Mouse (Mus musculus): ENCODE data around the gene Mynn. TPM values are rescaled to one million over a fixed set of nuclear protein-coding genes. Genes with fewer than 3 reads are reported as not detected.
A peak's percentile ranks its signal among the peaks of the same experiment; 100 is the strongest.

Mynn gene
- polyA plus RNA-seq, 1 experiment from 2014 or later: 36.1 TPM

GRCm38 (mm10) chr3:30595111-30595832 is 6.6 kb upstream of the Mynn start:
- peak; percentile 70 for DNase-seq (ENCODE audit: low spot score)

GRCm38 (mm10) chr3:30597271-30597670 is 4.6 kb upstream of the Mynn start:
- ATAC-seq (ENCODE audit: low FRiP score) (no peak), DNase-seq (ENCODE audit: low spot score) (no peak)
- Histone ChIP-seq H3K4me3 (ENCODE audit: low read depth, low read length) (no peak overlapping the region), H3K27me3 (ENCODE audit: control insufficient read depth, insufficient read depth, low read length) (peaks cover 3% of the 10 kb centered on the region; the same call in 1 of the 2 replicates), H3K4me2 (replicated peaks; ENCODE audit: low read depth, low read length) (no peak overlapping the region), H3K9ac (ENCODE audit: low read depth, low read length) (no peak overlapping the region), H3K27ac (ENCODE audit: low read depth, low read length) (no peak overlapping the region), H3K9me3 (ENCODE audit: control insufficient read depth, low read length) (no peaks in the 10 kb centered on the region), H3K4me1 (replicated peaks; ENCODE audit: control insufficient read depth, insufficient read depth, low read length) (no peaks in the 10 kb centered on the region), H3K36me3 (ENCODE audit: control insufficient read depth, insufficient read depth, low read length) (no peaks in the 10 kb centered on the region)
- 79% methylated on average over 7 of the region's 7 CpGs for WGBS

More at GRCm38 (mm10) chr3:30595111-30595832, 6.6 kb upstream of the Mynn start:
- no peaks in the 10 kb centered on the region for H3K9me3 ChIP-seq (ENCODE audit: control insufficient read depth, low read length)
- WGBS: under 1% methylated on average over 62 of the region's 62 CpGs
- no peaks in the 10 kb centered on the region for H3K36me3 ChIP-seq (ENCODE audit: control insufficient read depth, insufficient read depth, low read length)
- peak overlapping the region; percentile 87 for H3K9ac ChIP-seq (ENCODE audit: low read depth, low read length)
- H3K27me3 ChIP-seq (ENCODE audit: control insufficient read depth, insufficient read depth, low read length): peaks cover 3% of the 10 kb centered on the region; the same call in 1 of the 2 replicates
- no peaks in the 10 kb centered on the region for H3K4me1 ChIP-seq (replicated peaks; ENCODE audit: control insufficient read depth, insufficient read depth, low read length)
- peak; percentile 82 for ATAC-seq (ENCODE audit: low FRiP score)
- H3K4me3 ChIP-seq (ENCODE audit: low read depth, low read length): peak overlapping the region; percentile 74
- peak overlapping the region; percentile 87 for H3K4me2 ChIP-seq (replicated peaks; ENCODE audit: low read depth, low read length)
- H3K27ac ChIP-seq (ENCODE audit: low read depth, low read length): peak overlapping the region; percentile 67

GRCm38 (mm10) chr3:30599711-30600545 is 1.9 kb upstream of the Mynn start, which contains the start of gene Actrt3:
Actrt3 (minus strand) TSS chr3:30599939.
- peaks cover 3% of the 10 kb centered on the region; the same call in 1 of the 2 replicates for H3K27me3 ChIP-seq (ENCODE audit: control insufficient read depth, insufficient read depth, low read length)
- H3K9me3 ChIP-seq (ENCODE audit: control insufficient read depth, low read length): no peaks in the 10 kb centered on the region
- WGBS: under 1% methylated on average over 32 of the region's 32 CpGs
- H3K27ac ChIP-seq (ENCODE audit: low read depth, low read length): no peak within 1 kb of the TSS
- H3K4me2 ChIP-seq (replicated peaks; ENCODE audit: low read depth, low read length): peak within 1 kb of the TSS; percentile 76
- H3K9ac ChIP-seq (ENCODE audit: low read depth, low read length): peak within 1 kb of the TSS; percentile 52
- ATAC-seq (ENCODE audit: low FRiP score): no peak
- H3K4me1 ChIP-seq (replicated peaks; ENCODE audit: control insufficient read depth, insufficient read depth, low read length): 0 out of 2 replicates have a peak, but pooled peaks cover 2% of the 10 kb centered on the region
- DNase-seq (ENCODE audit: low spot score): peak; percentile 59
- H3K4me3 ChIP-seq (ENCODE audit: low read depth, low read length): peak within 1 kb of the TSS; percentile 50
- H3K36me3 ChIP-seq (ENCODE audit: control insufficient read depth, insufficient read depth, low read length): no peaks in the 10 kb centered on the region

GRCm38 (mm10) chr3:30600717-30601116 is 1.1 kb upstream of the Mynn start:
- peak; percentile 60 for DNase-seq (ENCODE audit: low spot score)
- Histone ChIP-seq H3K9ac (ENCODE audit: low read depth, low read length) (peak overlapping the region; percentile 47; the same call in 1 of the 2 replicates), H3K9me3 (ENCODE audit: control insufficient read depth, low read length) (no peaks in the 10 kb centered on the region), H3K36me3 (ENCODE audit: control insufficient read depth, insufficient read depth, low read length) (no peaks in the 10 kb centered on the region), H3K4me3 (ENCODE audit: low read depth, low read length) (peak overlapping the region; percentile 50), H3K4me2 (replicated peaks; ENCODE audit: low read depth, low read length) (peak overlapping the region; percentile 76), H3K27me3 (ENCODE audit: control insufficient read depth, insufficient read depth, low read length) (peaks cover 3% of the 10 kb centered on the region; the same call in 1 of the 2 replicates), H3K4me1 (replicated peaks; ENCODE audit: control insufficient read depth, insufficient read depth, low read length) (0 out of 2 replicates have a peak, but pooled peaks cover 2% of the 10 kb centered on the region), H3K27ac (ENCODE audit: low read depth, low read length) (no peak overlapping the region)
- ATAC-seq (ENCODE audit: low FRiP score): no peak
- under 1% methylated on average over 14 of the region's 14 CpGs for WGBS

- WGBS: 0% methylated on average over 17 of the region's 17 CpGs
- H3K27me3 ChIP-seq (ENCODE audit: control insufficient read depth, insufficient read depth, low read length): peaks cover 3% of the 10 kb centered on the region; the same call in 1 of the 2 replicates
- peak; percentile 93 for DNase-seq (ENCODE audit: low spot score)
- peak overlapping the region; percentile 76 for H3K4me2 ChIP-seq (replicated peaks; ENCODE audit: low read depth, low read length)
- no peak overlapping the region for H3K27ac ChIP-seq (ENCODE audit: low read depth, low read length)
- H3K9me3 ChIP-seq (ENCODE audit: control insufficient read depth, low read length): no peaks in the 10 kb centered on the region
- peak; percentile 25 for ATAC-seq (ENCODE audit: low FRiP score)
- no peak overlapping the region for H3K9ac ChIP-seq (ENCODE audit: low read depth, low read length)
- H3K36me3 ChIP-seq (ENCODE audit: control insufficient read depth, insufficient read depth, low read length): no peaks in the 10 kb centered on the region
- H3K4me1 ChIP-seq (replicated peaks; ENCODE audit: control insufficient read depth, insufficient read depth, low read length): 0 out of 2 replicates have a peak, but pooled peaks cover 2% of the 10 kb centered on the region
- H3K4me3 ChIP-seq (ENCODE audit: low read depth, low read length): peak overlapping the region; percentile 50
Measured at GRCm38 (mm10) chr3:30601175-30601574, 690 bp upstream of the Mynn start.

- ATAC-seq (ENCODE audit: low FRiP score) (no peak), DNase-seq (ENCODE audit: low spot score) (no peak)
- peak overlapping the region; percentile 76 for H3K4me2 ChIP-seq (replicated peaks; ENCODE audit: low read depth, low read length)
- peak overlapping the region; percentile 91 for H3K27ac ChIP-seq (ENCODE audit: low read depth, low read length)
- H3K36me3 ChIP-seq (ENCODE audit: control insufficient read depth, insufficient read depth, low read length): no peaks in the 10 kb centered on the region
- H3K4me1 ChIP-seq (replicated peaks; ENCODE audit: control insufficient read depth, insufficient read depth, low read length): 0 out of 2 replicates have a peak, but pooled peaks cover 2% of the 10 kb centered on the region
- peaks cover 3% of the 10 kb centered on the region; the same call in 1 of the 2 replicates for H3K27me3 ChIP-seq (ENCODE audit: control insufficient read depth, insufficient read depth, low read length)
- WGBS: under 1% methylated on average over 13 of the region's 13 CpGs
- peak overlapping the region; percentile 84; the same call in 1 of the 2 replicates for H3K9ac ChIP-seq (ENCODE audit: low read depth, low read length)
- H3K4me3 ChIP-seq (ENCODE audit: low read depth, low read length): peak overlapping the region; percentile 89
- no peaks in the 10 kb centered on the region for H3K9me3 ChIP-seq (ENCODE audit: control insufficient read depth, low read length)
Measured at GRCm38 (mm10) chr3:30601610-30602064, 228 bp upstream of the Mynn start.

- Histone ChIP-seq H3K4me2 (replicated peaks; ENCODE audit: low read depth, low read length) (peak overlapping the region; percentile 55), H3K9me3 (ENCODE audit: control insufficient read depth, low read length) (no peaks in the 10 kb centered on the region), H3K36me3 (ENCODE audit: control insufficient read depth, insufficient read depth, low read length) (peaks cover 3% of the 10 kb centered on the region; the same call in 1 of the 2 replicates), H3K9ac (ENCODE audit: low read depth, low read length) (peak overlapping the region; percentile 84), H3K27me3 (ENCODE audit: control insufficient read depth, insufficient read depth, low read length) (peaks cover 3% of the 10 kb centered on the region; the same call in 1 of the 2 replicates), H3K27ac (ENCODE audit: low read depth, low read length) (peak overlapping the region; percentile 91), H3K4me1 (replicated peaks; ENCODE audit: control insufficient read depth, insufficient read depth, low read length) (0 out of 2 replicates have a peak, but pooled peaks cover 2% of the 10 kb centered on the region), H3K4me3 (ENCODE audit: low read depth, low read length) (peak overlapping the region; percentile 89)
- peak; percentile 62; the same call in 1 of the 2 replicates for ATAC-seq (ENCODE audit: low FRiP score)
- DNase-seq (ENCODE audit: low spot score): no peak
- WGBS: under 1% methylated on average over 27 of the region's 27 CpGs
Measured at GRCm38 (mm10) chr3:30602740-30603098, 854 bp downstream of the Mynn start.

GRCm38 (mm10) chr3:30603256-30603655 is 1.4 kb downstream of the Mynn start:
- Histone ChIP-seq H3K27me3 (ENCODE audit: control insufficient read depth, insufficient read depth, low read length) (peaks cover 2% of the 10 kb centered on the region; the same call in 1 of the 2 replicates), H3K9me3 (ENCODE audit: control insufficient read depth, low read length) (no peaks in the 10 kb centered on the region), H3K4me3 (ENCODE audit: low read depth, low read length) (peak overlapping the region; percentile 89), H3K36me3 (ENCODE audit: control insufficient read depth, insufficient read depth, low read length) (peaks cover 3% of the 10 kb centered on the region; the same call in 1 of the 2 replicates), H3K9ac (ENCODE audit: low read depth, low read length) (peak overlapping the region; percentile 34; the same call in 1 of the 2 replicates), H3K27ac (ENCODE audit: low read depth, low read length) (peak overlapping the region; percentile 91), H3K4me1 (replicated peaks; ENCODE audit: control insufficient read depth, insufficient read depth, low read length) (0 out of 2 replicates have a peak, but pooled peaks cover 2% of the 10 kb centered on the region), H3K4me2 (replicated peaks; ENCODE audit: low read depth, low read length) (peak overlapping the region; percentile 55)
- ATAC-seq (ENCODE audit: low FRiP score) (no peak), DNase-seq (ENCODE audit: low spot score) (no peak)
- WGBS: 35% methylated on average over 10 of the region's 10 CpGs

All from hindbrain, embryonic 11.5 days (tissue).